Mouse (Mus musculus) 3T3-L1 (cell line): ENCODE measurements around the gene Myh6.

Source experiments
- DNase-seq: peaks from one replicate; pipeline ENCODE4 v3.0.0-alpha.2; 2015; ENCODE audit warnings: low read depth, low spot score

Myh6 gene

GRCm38 (mm10) chr14:54935904-54936830, 30.6 kb downstream of the Myh6 start, which contains the start of gene Cmtm5:
Gene Cmtm5, plus strand, starts transcription at chr14:54936261.
- no peak for DNase-seq

GRCm38 (mm10) chr14:54932645-54933150, 34.0 kb downstream of the Myh6 start, which contains the start of gene Il25:
Gene Il25, plus strand, starts transcription at chr14:54932695.
- no peak for DNase-seq

GRCm38 (mm10) chr14:54930431-54930830, 36.3 kb downstream of the Myh6 start:
- DNase-seq = no peak

- peak; percentile 47 for DNase-seq
Measured at GRCm38 (mm10) chr14:54929801-54930200, 36.9 kb downstream of the Myh6 start.

GRCm38 (mm10) chr14:54927296-54927695, 39.4 kb downstream of the Myh6 start:
- no peak for DNase-seq

- DNase-seq = no peak
Measured at GRCm38 (mm10) chr14:54926401-54927158, 40.1 kb downstream of the Myh6 start.

- no peak for DNase-seq
Measured at GRCm38 (mm10) chr14:54925349-54926342, 41.1 kb downstream of the Myh6 start, which contains the start of gene Efs. Gene Efs, minus strand, starts transcription at chr14:54926126.

GRCm38 (mm10) chr14:54924641-54925348, 41.9 kb downstream of the Myh6 start:
- DNase-seq = no peak

GRCm38 (mm10) chr14:54920076-54920685, 46.5 kb downstream of the Myh6 start:
- DNase-seq = no peak

- DNase-seq = no peak
Measured at GRCm38 (mm10) chr14:54913343-54913742, 53.4 kb downstream of the Myh6 start.

GRCm38 (mm10) chr14:54912886-54913285, 53.8 kb downstream of the Myh6 start, which contains the start of gene Slc22a17:
Gene Slc22a17, minus strand, starts transcription at chr14:54913132.
- no peak for DNase-seq

- no peak for DNase-seq
Measured at GRCm38 (mm10) chr14:54912109-54912850, 54.4 kb downstream of the Myh6 start.

- DNase-seq = no peak
Measured at GRCm38 (mm10) chr14:54908682-54909081, 58.0 kb downstream of the Myh6 start.

GRCm38 (mm10) chr14:54903641-54904040, 63.1 kb downstream of the Myh6 start:
- peak; percentile 72 for DNase-seq

GRCm38 (mm10) chr14:54900383-54900782, 66.3 kb downstream of the Myh6 start:
- DNase-seq = peak; percentile 79

- no peak for DNase-seq
Measured at GRCm38 (mm10) chr14:54897445-54897844, 69.3 kb downstream of the Myh6 start.

GRCm38 (mm10) chr14:54894296-54895151, 72.2 kb downstream of the Myh6 start:
- peak; percentile 41 for DNase-seq

- DNase-seq = peak; percentile 98
Measured at GRCm38 (mm10) chr14:54893651-54894181, 73.0 kb downstream of the Myh6 start.
